Mouse (Mus musculus) midbrain, embryonic 10.5 days (tissue): ENCODE measurements around the gene Pspn. TPM values are rescaled to one million over a fixed set of nuclear protein-coding genes. Genes with fewer than 3 reads are reported as not detected.

Source experiments
- DNase-seq: peaks from one replicate; pipeline ENCODE4 v3.0.0-alpha.2; 2017; ENCODE audit warnings: low spot score
- H3K27ac ChIP-seq: fragments of 300-500 bp; sonication (generic); replicated peaks from 2 replicates; pipeline ENCODE4 v1.5.1; 2016; ENCODE audit warnings: mild to moderate bottlenecking
- H3K27me3 ChIP-seq: fragments of 300-500 bp; sonication (generic); 2 replicates; pipeline ENCODE4 v1.6.1; 2016; ENCODE audit warnings: low read depth, mild to moderate bottlenecking; ENCODE audit not compliant: poor library complexity, severe bottlenecking
- H3K36me3 ChIP-seq: fragments of 300-500 bp; sonication (generic); 2 replicates; pipeline ENCODE4 v1.6.1; 2016; ENCODE audit warnings: mild to moderate bottlenecking, moderate library complexity
- H3K4me1 ChIP-seq: fragments of 300-500 bp; sonication (generic); 2 replicates; pipeline ENCODE4 v1.6.1; 2016
- H3K4me3 ChIP-seq: fragments of 300-500 bp; sonication (generic); 2 replicates; pipeline ENCODE4 v1.5.1; 2016; ENCODE audit warnings: mild to moderate bottlenecking, moderate library complexity
- H3K9me3 ChIP-seq: fragments of 300-500 bp; sonication (generic); replicated peaks from 2 replicates; pipeline ENCODE4 v1.6.1; 2016; ENCODE audit warnings: mild to moderate bottlenecking
- WGBS: fragments of 180-500 bp; shearing (Covaris S2); methylation state at CpG from one replicate; pipeline ENCODE4 v1.1.7; 2016; 5-methylcytosine and 5-hydroxymethylcytosine counted together
- polyA plus RNA-seq: library from polyadenylated mRNA; unstranded; fragments of >200 nt; fragmentation: Nextera tagmentation; extraction: Ambion mirVana; gene quantifications from 2 replicates; pipeline ENCODE4 v1.2.1, GENCODE M21; 2016

Pspn gene
- polyA plus RNA-seq, 1 experiment from 2014 or later, result 0.94 TPM

DNA sequence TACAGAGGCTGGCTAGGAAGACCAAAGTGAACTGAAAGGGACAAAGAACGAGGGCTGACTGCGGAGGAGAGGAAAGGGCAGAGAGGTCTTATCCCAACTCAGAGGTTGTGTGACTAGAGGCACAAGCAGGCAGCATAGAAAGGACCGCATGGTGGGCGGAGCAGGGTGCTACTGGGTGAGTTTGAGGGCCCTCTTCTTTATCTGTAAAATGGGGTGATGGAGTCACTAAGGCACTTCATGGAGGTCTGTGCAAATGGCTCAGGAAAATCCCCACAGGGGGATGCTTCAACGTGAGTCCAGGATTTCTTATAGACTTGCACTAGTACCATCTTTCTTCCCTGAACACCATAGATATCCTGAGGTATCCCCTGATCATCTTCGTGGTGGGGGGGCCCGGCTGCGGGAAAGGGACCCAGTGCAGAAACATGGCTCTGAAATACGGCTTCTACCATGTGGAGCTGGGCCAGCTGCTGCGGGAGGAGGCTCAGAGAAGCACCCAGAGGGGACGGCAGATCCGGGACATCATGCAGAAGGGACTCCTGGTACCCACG, 12.5 kb upstream of the Pspn start:
- Histone ChIP-seq H3K9me3 (no peaks in the 10 kb centered on the region), H3K4me3 (peak overlapping the region; percentile 83), H3K4me1 (peaks cover 24% of the 10 kb centered on the region), H3K36me3 (peaks cover 22% of the 10 kb centered on the region), H3K27ac (peak overlapping the region; percentile 93), H3K27me3 (no peaks in the 10 kb centered on the region)
- no peak for DNase-seq
- WGBS, result 75% methylated on average over 13 of the region's 13 CpGs

- under 1% methylated on average over 51 of the region's 51 CpGs for WGBS
- Histone ChIP-seq H3K27me3 (no peaks in the 10 kb centered on the region), H3K4me3 (peak within 1 kb of the TSS; percentile 83), H3K27ac (peak within 1 kb of the TSS; percentile 93), H3K4me1 (peaks cover 24% of the 10 kb centered on the region), H3K9me3 (no peaks in the 10 kb centered on the region), H3K36me3 (peaks cover 30% of the 10 kb centered on the region)
- peak; percentile 99 for DNase-seq
Measured at GRCm38 (mm10) chr17:57011236-57012141, 11.7 kb upstream of the Pspn start, which contains the start of the genes Gtf2f1 and Gm17949. Gene Gtf2f1 (minus strand): TSS chr17:57011288. Gene Gm17949 (plus strand): TSS chr17:57011469.

- Histone ChIP-seq H3K4me3 (peak overlapping the region; percentile 83), H3K27ac (peak overlapping the region; percentile 93), H3K27me3 (no peaks in the 10 kb centered on the region), H3K4me1 (peaks cover 24% of the 10 kb centered on the region), H3K36me3 (peaks cover 36% of the 10 kb centered on the region), H3K9me3 (no peaks in the 10 kb centered on the region)
- WGBS, result 1% methylated on average over 19 of the region's 19 CpGs
- no peak for DNase-seq
Measured at GRCm38 (mm10) chr17:57010911-57011235, 11.1 kb upstream of the Pspn start.

DNA sequence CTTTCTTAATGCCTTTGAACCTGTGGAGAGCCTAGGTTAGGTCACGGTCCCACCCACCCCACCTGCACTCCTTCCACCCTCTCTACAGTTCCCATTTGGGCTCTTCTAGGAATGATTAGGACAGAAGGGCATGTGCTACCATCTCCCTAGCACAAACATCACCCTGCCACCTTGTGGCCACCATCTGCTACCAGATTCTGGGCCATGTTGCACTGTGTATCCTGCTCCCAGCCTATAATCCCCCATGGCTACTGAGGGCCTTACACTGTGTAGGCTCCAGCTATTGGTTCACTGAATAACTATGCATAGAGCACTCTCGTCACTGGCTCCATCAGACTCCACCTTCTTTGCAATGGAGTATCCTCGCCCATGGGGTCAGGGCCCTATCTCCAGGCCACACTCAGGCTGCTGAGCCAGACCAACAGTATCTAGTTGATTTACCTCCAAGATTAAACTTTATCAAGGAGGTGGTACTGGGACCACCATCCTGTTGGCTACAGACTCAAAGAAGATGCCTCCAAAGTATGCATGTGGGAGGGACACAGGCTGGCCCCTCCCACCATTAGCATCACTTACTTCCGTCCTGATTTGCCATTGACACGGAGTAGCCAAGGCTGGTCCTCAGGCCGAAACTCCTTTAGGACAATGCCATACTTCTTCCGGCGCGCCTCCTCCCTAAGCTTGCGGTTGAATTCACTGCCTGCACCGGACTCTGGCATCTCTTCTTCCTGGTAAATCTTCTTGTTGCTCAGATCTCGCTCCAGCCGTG, 7.5 kb upstream of the Pspn start:
- Histone ChIP-seq H3K27me3 (no peaks in the 10 kb centered on the region), H3K4me3 (no peak overlapping the region), H3K36me3 (peaks cover 72% of the 10 kb centered on the region), H3K4me1 (peaks cover 20% of the 10 kb centered on the region), H3K9me3 (no peaks in the 10 kb centered on the region), H3K27ac (no peak overlapping the region)
- WGBS, result 91% methylated on average over 13 of the region's 13 CpGs
- DNase-seq, result no peak

DNA sequence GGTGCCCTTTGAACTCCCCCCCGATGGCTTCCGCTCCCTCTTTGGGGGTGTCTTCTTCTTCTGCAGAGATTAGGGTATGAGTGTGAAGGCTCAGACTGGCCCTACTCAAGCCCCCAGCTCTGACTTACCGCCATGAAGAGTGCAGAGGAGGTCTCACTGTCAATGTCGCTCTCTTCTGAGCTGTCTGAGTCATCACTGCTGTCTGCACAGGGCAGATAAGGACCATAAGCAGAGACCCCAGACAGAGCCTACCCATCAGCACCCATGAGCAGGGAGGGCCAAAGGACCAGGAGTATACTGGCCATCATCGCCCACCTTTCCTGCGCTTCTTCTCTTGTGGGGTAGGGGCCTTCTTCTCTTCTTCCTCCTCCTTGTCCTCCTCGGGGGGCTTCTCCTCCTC, 4.2 kb upstream of the Pspn start:
- WGBS, result 87% methylated on average over 7 of the region's 7 CpGs
- DNase-seq, result no peak
- no peak overlapping the region for H3K27ac ChIP-seq
- H3K27me3 ChIP-seq, result no peaks in the 10 kb centered on the region
- H3K4me1 ChIP-seq, result no peaks in the 10 kb centered on the region; the same call in 1 of the 2 replicates
- H3K36me3 ChIP-seq, result peaks cover 90% of the 10 kb centered on the region
- H3K4me3 ChIP-seq, result no peak overlapping the region
- no peaks in the 10 kb centered on the region for H3K9me3 ChIP-seq

DNA sequence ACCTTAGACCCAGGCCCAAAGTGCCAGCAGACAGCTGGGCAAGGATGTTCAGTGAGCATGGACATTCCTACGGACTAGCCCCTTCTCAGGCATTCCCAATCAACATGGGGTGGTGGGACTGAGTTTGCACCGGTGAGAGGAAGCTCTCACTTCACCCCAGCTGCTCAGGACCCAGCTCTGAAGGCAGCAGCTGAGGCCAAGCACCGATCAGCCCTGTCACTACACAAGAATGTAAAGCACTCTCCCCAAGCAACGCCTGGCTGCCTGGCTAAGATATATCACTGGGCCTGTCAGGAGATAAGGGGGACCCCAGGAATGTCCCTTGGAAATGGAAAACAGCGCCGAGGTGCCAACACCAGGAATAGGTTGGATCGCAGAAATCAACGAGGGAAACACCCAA, 1.4 kb upstream of the Pspn start:
- Histone ChIP-seq H3K4me3 (no peak overlapping the region), H3K4me1 (peaks cover 20% of the 10 kb centered on the region), H3K27me3 (no peaks in the 10 kb centered on the region), H3K9me3 (no peaks in the 10 kb centered on the region), H3K36me3 (peaks cover 72% of the 10 kb centered on the region), H3K27ac (no peak overlapping the region)
- WGBS, result 76% methylated on average over 8 of the region's 8 CpGs
- DNase-seq, result no peak

DNA sequence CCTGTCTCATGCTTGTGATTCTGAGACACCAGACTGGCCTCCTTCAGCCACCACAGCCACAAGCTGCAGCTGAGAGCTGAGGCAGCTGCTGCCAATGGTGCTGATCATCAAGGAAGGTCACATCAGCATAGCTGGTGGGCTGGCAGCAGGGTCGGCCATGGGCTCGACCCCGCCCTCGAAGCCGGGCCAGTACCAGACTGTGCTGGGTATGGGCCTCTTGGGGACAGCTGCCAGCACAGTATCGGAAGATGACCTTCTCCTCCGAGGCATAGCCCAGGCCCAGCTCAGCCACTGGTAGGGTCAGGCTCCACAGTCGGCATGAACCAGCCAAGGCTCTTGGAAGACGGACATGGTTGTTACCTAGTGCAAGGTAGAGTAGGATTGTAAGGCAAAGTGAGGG, 404 bp downstream of the Pspn start:
- 93% methylated on average over 9 of the region's 9 CpGs for WGBS
- no peaks in the 10 kb centered on the region for H3K27me3 ChIP-seq
- H3K4me3 ChIP-seq, result no peak overlapping the region
- H3K4me1 ChIP-seq, result peaks cover 20% of the 10 kb centered on the region
- peaks cover 72% of the 10 kb centered on the region for H3K36me3 ChIP-seq
- H3K27ac ChIP-seq, result no peak overlapping the region
- no peak for DNase-seq
- H3K9me3 ChIP-seq, result no peaks in the 10 kb centered on the region

DNA sequence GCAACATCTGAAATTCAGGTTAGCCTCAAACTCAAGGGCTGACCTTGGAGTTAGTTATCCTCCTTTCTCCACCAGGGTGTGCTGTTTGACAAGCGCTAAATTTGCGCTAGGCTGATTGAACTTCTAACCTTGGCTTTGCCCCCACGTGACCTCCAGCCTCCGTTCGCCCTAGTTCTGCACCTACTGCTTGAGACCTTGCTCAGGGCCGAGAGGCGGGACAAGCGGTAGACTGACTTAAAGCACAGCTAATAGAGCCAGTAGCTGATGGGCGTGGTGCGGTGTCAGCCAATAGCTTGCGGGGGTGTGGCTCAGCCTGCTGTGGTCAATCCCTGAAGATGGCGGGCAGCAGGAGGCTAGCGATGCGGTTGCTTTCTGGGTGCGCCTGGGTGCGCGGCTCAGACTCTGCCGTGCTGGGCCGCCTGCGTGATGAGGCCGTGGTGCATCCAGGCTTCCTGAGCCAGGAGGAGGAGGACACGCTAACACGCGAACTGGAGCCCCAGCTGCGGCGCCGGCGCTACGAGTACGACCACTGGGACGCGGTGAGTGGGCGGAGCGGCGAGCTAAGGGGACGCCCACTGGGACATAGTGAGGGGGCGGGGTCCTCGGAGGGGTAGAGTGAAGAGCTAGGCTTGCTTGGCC, 2.7 kb downstream of the Pspn start, which contains the start of gene Alkbh7:
Alkbh7 (plus strand) TSS at position 311 of the 639 bp plus-strand sequence.
- peaks cover 20% of the 10 kb centered on the region for H3K4me1 ChIP-seq
- H3K27ac ChIP-seq, result peak within 1 kb of the TSS; percentile 85
- no peaks in the 10 kb centered on the region for H3K27me3 ChIP-seq
- no peaks in the 10 kb centered on the region for H3K9me3 ChIP-seq
- H3K4me3 ChIP-seq, result peak within 1 kb of the TSS; percentile 89
- H3K36me3 ChIP-seq, result peaks cover 72% of the 10 kb centered on the region
- peak; percentile 96 for DNase-seq
- WGBS, result under 1% methylated on average over 38 of the region's 38 CpGs

DNA sequence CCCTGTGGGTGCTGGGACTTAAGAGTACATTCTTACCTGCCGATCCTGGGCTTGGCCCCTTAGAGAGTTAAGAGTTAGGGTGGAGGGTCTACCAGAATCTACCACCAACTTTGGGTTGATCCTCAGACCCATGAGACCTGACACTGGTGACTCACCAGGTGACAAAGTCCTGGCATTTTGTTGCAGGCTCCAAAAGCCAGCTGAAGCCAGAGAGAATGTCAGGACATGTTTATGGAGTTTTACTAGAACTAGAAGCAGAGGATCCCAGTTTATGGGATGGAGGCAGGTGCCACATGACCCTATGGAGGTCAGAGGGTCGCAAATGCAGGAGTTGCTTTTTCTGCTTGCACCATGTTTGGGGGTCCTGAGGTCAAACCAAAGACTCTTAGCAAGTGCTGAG, 3.3 kb downstream of the Pspn start:
- peaks cover 74% of the 10 kb centered on the region for H3K36me3 ChIP-seq

DNA sequence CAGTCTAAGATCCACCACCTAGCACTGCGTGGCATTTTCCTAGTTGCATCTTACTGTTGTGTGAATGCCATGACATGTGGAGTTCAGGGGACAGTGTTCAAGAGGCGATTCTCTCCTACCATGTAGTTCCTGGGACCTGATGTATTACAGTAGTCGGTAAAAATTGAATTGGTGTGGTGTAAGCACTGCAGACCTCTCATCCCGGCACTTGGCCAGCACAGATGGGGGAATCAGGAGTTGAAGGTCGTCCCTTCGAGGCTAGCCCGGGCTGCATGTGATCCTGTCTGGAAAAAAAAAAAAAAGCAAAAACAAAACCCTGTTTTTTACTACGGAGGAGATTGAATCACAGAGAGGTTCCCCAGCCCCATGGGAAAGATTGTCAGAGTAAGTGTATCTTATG, 4.8 kb downstream of the Pspn start:
- no peak overlapping the region for H3K27ac ChIP-seq
- H3K36me3 ChIP-seq, result peaks cover 71% of the 10 kb centered on the region

More for the DNA sequence above, 3.3 kb downstream of the Pspn start:
- DNase-seq, result no peak
- H3K9me3 ChIP-seq, result no peaks in the 10 kb centered on the region
- peaks cover 20% of the 10 kb centered on the region for H3K4me1 ChIP-seq
- no peaks in the 10 kb centered on the region for H3K27me3 ChIP-seq
- peak overlapping the region; percentile 89 for H3K4me3 ChIP-seq
- no peak overlapping the region for H3K27ac ChIP-seq
- 74% methylated on average over 2 of the region's 2 CpGs for WGBS

GRCm38 (mm10) chr17:56990966-56991365, 8.9 kb downstream of the Pspn start:
- peaks cover 49% of the 10 kb centered on the region for H3K36me3 ChIP-seq
- 77% methylated on average over 2 of the region's 2 CpGs for WGBS
- no peak for DNase-seq
- H3K4me3 ChIP-seq, result peak overlapping the region; percentile 88
- no peaks in the 10 kb centered on the region for H3K9me3 ChIP-seq
- no peaks in the 10 kb centered on the region for H3K27me3 ChIP-seq
- peaks cover 10% of the 10 kb centered on the region for H3K4me1 ChIP-seq
- H3K27ac ChIP-seq, result peak overlapping the region; percentile 91

More for the DNA sequence above, 4.8 kb downstream of the Pspn start:
- 94% methylated on average over 8 of the region's 8 CpGs for WGBS
- Histone ChIP-seq H3K4me1 (peaks cover 27% of the 10 kb centered on the region), H3K9me3 (no peaks in the 10 kb centered on the region), H3K27me3 (no peaks in the 10 kb centered on the region), H3K4me3 (no peak overlapping the region)
- DNase-seq, result no peak

GRCm38 (mm10) chr17:56990115-56990746, 9.6 kb downstream of the Pspn start, which contains the start of gene Clpp:
Gene Clpp (plus strand): TSS chr17:56990305.
- peaks cover 42% of the 10 kb centered on the region for H3K36me3 ChIP-seq
- peak within 1 kb of the TSS; percentile 91 for H3K27ac ChIP-seq
- H3K4me3 ChIP-seq, result peak within 1 kb of the TSS; percentile 88
- H3K9me3 ChIP-seq, result no peaks in the 10 kb centered on the region
- under 1% methylated on average over 52 of the region's 52 CpGs for whole genome bisulfite sequencing
- H3K4me1 ChIP-seq, result peaks cover 10% of the 10 kb centered on the region
- DNase-seq, result peak; percentile 94
- H3K27me3 ChIP-seq, result no peaks in the 10 kb centered on the region
